Mouse (Mus musculus) brain, embryonic 14.5 days (tissue): Measurements from ENCODE around the gene Bloc1s2. TPM values are rescaled to one million over a fixed set of nuclear protein-coding genes. Genes with fewer than 3 reads are reported as not detected.

ENCODE experiments used
- DNase-seq: peaks from one replicate; pipeline ENCODE4 v3.0.0-alpha.2; 2011; ENCODE audit warnings: low read depth
- CTCF ChIP-seq: fragments of 200-500 bp; IDR thresholded peaks from 2 replicates; pipeline ENCODE4 v1.5.1; 2012; ENCODE audit warnings: inconsistent platforms, mild to moderate bottlenecking, moderate library complexity, borderline replicate concordance; ENCODE audit not compliant: insufficient read depth, insufficient read length; ENCODE audit errors: extremely low read depth
- POLR2A ChIP-seq: fragments of 200-500 bp; IDR thresholded peaks from 2 replicates; pipeline ENCODE4 v1.6.1; 2012; ENCODE audit warnings: mild to moderate bottlenecking, inconsistent platforms, borderline replicate concordance; ENCODE audit not compliant: poor library complexity, insufficient read depth, insufficient read length, severe bottlenecking; ENCODE audit errors: extremely low read depth
- polyA plus RNA-seq: library from polyadenylated mRNA; depleted of rRNA; stranded (reverse); fragments of >200 nt; gene quantifications from 2 replicates; pipeline ENCODE4 v1.2.3, GENCODE M21; 2012; rRNA removed

The Bloc1s2 gene
- polyA plus RNA-seq, 1 experiment = 91.2 TPM

DNA sequence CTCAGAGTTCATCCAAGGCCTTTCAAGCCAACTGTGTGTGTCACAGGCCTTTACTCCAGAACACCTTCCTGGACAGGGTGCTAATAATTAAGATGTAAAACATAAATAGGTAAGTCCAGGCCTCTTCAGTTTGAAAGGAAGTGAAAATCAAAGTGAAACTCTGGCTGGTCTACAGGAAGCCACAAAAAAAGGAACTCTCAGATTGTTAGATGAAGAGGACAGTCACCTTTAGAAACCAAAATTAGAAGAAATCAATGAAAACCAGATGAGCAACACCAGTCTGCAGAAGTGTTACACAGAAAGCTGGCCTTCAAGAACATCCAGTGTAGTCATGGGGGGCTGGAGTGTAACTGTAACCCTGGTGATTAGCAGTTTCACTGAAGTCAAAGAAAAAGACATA is 28.5 kb downstream of the Bloc1s2 start:
- TF ChIP-seq CTCF (no peak), POLR2A (no peak)
- no peak for DNase-seq

DNA sequence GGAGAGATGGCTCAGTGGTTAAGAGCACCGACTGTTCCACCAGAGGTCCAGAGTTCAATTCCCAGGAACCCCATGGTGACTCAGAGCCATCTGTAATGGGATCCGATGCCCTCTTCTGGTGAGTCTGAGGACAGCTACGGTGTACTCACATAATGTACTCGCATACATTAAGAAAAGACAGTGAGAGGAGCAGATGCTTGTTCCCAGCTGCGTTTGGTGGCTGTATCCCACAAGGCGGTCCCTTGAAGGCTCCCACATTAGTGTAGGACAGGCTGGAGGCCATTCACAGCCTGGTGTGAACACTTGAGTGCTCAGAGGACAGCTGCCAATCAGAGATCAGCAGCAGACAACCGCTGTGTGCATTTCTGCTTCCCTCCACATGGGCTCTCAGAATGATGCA is 34.5 kb downstream of the Bloc1s2 start:
- TF ChIP-seq CTCF = peak; percentile 48; the same call in 1 of the 2 replicates
- TF ChIP-seq POLR2A = no peak
- DNase-seq = peak; percentile 36

DNA sequence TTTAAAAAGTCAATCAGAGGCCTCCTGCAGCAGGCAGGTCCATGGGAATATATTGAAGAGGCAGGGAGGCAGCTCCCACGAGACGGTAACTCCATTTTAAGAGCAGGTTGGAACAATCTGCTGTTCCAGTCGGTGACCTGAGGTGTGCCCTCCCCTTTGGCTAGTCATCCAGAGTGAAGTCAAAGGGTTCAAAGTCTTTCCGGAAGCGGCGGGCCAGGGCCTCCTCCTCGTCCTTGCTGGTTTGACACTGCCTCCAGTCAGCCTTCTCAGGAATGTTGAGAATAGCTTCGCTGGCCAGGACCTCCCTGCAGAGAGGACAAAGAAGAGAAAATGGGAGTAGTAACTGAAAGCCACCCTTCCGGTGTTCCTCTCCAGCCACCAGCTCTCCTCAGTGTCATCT is 35.9 kb downstream of the Bloc1s2 start:
- TF ChIP-seq CTCF (no peak), POLR2A (no peak)
- DNase-seq = no peak

DNA sequence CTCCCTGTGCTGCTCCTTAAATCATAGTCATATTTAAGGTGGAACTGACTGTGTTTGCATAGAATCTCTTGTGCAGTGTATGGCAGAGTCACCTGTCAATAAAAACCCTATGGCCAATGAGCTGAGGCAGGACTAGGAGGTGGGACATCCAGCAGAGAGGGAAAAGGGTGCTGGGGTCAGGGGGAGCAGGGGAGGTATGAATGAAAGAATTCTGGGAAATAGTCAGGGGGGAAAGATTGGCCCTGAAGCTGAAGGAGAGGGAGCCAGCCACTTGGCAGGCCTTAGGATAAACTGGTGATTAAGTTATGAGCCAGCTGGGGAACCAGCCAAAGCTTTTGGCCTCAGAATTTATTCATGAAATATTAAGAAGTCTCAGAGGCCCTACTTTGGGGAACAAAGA is 37.2 kb downstream of the Bloc1s2 start:
- TF ChIP-seq CTCF (no peak), POLR2A (no peak)
- DNase-seq = peak; percentile 15

DNA sequence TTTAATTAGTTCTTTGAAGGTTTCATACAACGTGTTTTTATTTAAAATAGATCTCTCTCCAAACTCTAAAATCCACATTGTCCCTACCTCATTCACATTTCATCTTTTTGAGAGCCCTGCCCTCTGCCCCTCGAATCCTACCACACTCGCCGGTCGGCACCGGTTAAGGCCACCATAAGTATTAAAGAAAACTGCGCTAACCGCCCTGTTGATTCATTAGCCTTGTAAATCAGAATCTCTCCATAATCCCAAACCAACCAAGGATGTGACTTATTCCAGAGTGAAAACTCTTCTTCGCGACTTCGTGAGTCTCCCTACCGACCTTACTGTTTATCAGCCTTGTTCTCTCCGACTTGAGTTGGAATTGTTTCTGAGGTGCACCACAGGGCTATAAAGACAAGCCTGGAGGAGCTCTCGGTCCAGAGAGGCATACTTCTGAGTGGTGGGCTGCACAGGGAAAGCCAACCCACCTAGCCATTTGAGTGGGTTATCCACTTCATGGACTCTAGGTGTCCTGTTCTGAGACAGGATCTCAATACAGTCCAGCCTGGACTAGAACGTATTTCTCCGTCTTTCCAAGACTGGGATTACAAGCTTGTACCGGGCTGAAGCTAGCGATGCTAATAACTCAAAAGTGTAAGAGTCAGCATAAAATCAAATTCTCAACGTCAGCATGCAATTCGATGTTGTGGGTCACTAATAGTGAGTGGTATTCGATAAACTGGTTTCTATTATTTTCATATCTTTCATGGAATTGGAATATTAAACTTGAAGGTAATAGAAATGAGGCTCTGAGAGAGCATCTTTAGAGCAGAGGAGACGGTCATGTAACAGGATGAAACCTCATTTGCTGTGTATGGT is 38.4 kb downstream of the Bloc1s2 start:
- DNase-seq = no peak

DNA sequence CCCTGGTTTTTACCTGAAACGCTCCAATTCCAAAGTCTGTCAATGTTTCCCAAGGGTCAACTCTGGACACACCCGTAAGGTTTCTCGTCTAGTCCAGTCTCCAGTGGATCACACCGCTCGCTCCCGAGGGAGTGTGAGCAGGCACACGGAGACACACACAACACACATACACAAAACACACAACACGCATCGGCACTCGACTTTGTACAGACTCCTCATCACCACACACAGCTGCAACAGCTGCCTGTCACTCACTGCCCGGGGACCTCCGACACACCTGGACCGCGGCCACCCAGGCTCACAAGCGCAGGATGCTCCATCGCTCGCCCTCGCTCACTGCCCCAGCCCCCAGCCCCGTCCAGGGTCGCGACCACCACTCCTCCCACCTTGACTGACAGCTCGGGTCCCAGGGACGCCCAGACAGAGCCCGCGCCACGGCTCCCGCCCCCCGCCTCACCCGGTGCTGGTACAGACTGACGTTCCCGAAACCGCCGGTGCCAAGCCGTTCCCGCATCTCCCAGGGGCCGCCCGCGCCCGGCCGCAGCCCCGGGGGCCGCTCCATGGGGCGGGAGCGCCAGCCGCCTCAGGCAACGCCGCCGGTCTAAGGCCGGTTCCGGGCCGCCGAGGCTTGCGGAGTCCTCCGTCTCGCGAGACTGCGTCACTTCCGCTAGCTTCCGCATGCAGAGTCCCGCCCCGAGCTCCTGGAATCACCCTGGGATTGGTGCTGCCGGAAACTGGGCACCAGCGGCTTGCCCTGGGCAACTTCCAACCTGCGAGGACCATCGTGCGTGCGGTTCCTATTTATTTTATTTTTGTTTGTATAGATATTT is 39.2 kb downstream of the Bloc1s2 start, which contains the start of gene Chuk:
Gene Chuk, minus strand, starts transcription at position 650 of the 830 bp plus-strand sequence.
- TF ChIP-seq POLR2A = peak; percentile 97
- TF ChIP-seq CTCF = no peak
- DNase-seq = peak; percentile 98

More for the DNA sequence above, 38.4 kb downstream of the Bloc1s2 start:
- TF ChIP-seq POLR2A (no peak), CTCF (no peak)

DNA sequence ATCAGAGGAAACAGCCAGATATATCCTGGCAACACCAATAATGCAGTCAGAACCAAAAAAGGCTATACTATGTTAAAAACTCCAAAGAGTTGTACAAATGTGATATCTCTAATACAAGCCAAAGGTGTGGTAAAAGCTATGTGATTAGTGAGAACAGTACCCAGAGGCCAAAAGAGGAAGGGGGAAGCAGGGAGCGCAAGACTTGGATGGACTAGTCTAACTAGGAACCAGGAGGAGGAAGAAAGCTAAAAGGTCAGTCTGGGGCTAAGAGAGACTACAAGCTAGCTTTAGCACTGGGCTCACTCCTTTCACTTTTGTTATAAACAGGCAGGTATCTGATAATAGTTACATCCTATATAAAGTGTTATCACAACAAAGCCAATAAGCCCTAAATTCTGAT is 41.9 kb downstream of the Bloc1s2 start:
- TF ChIP-seq POLR2A (no peak), CTCF (no peak)
- DNase-seq = no peak

DNA sequence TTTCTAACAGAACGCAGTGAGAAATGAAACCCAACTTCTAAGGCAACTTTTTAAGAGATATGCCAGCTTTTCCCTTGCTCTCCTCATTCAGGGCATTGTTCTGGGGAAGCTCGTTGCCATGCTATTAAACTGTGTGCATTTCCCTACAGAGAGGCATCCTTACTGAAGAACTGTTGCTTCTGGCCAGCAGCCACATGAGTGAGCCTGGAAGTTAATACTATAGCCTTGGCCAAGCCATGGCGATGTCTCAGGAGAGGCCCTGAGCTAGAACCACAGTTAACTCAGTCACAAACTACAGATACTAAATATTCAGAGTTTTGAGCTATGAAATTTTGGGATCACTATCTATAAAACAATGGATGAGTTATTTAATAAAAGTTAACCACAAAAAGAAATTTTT is 43.2 kb downstream of the Bloc1s2 start:
- DNase-seq = no peak
- no peak for TF ChIP-seq POLR2A
- no peak for TF ChIP-seq CTCF

DNA sequence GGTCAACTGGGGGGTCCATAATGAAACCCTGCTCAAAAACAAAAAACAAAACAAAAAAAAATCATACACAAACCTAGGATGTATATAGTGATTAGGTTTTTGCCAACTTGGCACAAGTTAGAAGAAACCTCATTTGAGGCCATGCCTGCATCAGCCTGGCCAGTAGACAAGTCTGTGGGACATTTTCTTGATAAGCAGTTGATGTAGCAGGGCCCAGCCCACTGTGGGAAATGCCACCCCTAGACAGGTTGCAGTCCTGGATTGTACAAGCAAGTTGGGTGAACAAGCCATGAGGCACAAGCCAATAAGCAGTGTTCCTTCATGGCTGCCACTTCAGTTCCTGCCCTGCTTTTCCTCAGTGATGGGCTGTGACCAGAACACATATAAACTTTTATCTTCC is 45.4 kb downstream of the Bloc1s2 start:
- DNase-seq = no peak
- TF ChIP-seq POLR2A (no peak), CTCF (no peak)

Other genes starting within 250 kb of the Bloc1s2 start
- 16.1 and 16.9 TPM in 2 replicates for gene Dnmbp, start 206.3 kb downstream of the Bloc1s2 start, polyA plus RNA-seq
- gene Cpn1, start 159.9 kb downstream of the Bloc1s2 start, polyA plus RNA-seq = 0.15 and 0.23 TPM in 2 replicates
- 0.04 and 0.05 TPM in 2 replicates for gene Cyp2c23, start 117.2 kb downstream of the Bloc1s2 start, polyA plus RNA-seq
- gene Erlin1, start 76.7 kb downstream of the Bloc1s2 start, polyA plus RNA-seq = 18.3 and 19.6 TPM in 2 replicates
- gene Chuk, start 39.0 kb downstream of the Bloc1s2 start, polyA plus RNA-seq = 107 and 111 TPM in 2 replicates
- 30.7 and 31.7 TPM in 2 replicates for gene Cwf19l1, start 10.6 kb downstream of the Bloc1s2 start, polyA plus RNA-seq
- gene Pkd2l1, start 46.0 kb upstream of the Bloc1s2 start, polyA plus RNA-seq = 0.19 and 0.26 TPM in 2 replicates
- 3.1 and 3.5 TPM in 2 replicates for gene Scd3, start 56.8 kb upstream of the Bloc1s2 start, polyA plus RNA-seq
- gene Scd2, start 147.2 kb upstream of the Bloc1s2 start, polyA plus RNA-seq = 346 and 452 TPM in 2 replicates
- 0.19 and 0.30 TPM in 2 replicates for gene Scd4, start 186.6 kb upstream of the Bloc1s2 start, polyA plus RNA-seq